Mouse (Mus musculus): ENCODE measurements around the gene AU040320. TPM values are rescaled to one million over a fixed set of nuclear protein-coding genes. Genes with fewer than 3 reads are reported as not detected.

The AU040320 gene
- polyA plus RNA-seq, 1 experiment, result 13.9 TPM

DNA sequence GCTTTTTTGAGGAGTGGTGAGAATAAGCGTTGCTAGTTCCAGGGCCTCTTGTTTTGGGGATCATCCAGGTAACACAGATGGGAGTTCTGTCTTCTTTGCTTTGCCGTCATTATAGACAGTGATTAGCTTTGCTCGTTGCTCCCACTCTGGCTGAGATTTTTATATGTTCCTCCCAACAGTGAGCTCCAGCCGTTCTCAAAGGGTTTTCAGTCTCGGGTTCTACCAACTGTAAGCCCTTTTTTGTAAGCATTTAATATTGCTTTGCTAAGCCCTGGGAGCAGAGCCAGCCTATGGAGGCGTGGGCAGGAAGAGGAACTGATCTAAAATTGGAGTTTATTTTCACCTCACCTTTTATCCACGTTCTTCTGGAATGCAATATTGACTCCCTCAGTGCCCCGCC is 29.7 kb downstream of the AU040320 start:
- 68% methylated on average over 8 of the region's 8 CpGs for WGBS
- Histone ChIP-seq H3K27ac (ENCODE audit: control insufficient read depth, insufficient read depth, low read depth, low read length, poor library complexity) (no peak overlapping the region), H3K4me1 (ENCODE audit: control insufficient read depth, insufficient read depth, low read length) (no peaks in the 10 kb centered on the region), H3K4me3 (replicated peaks; ENCODE audit: control insufficient read depth, low read depth, low read length) (no peak overlapping the region)
- TF ChIP-seq POLR2A (IDR thresholded peaks at IDR 0.05; ENCODE audit: borderline replicate concordance, control insufficient read depth, low read depth, low read length) (no peak), CTCF (IDR thresholded peaks at IDR 0.05; ENCODE audit: control insufficient read depth, insufficient read depth, low read length) (no peak)

DNA sequence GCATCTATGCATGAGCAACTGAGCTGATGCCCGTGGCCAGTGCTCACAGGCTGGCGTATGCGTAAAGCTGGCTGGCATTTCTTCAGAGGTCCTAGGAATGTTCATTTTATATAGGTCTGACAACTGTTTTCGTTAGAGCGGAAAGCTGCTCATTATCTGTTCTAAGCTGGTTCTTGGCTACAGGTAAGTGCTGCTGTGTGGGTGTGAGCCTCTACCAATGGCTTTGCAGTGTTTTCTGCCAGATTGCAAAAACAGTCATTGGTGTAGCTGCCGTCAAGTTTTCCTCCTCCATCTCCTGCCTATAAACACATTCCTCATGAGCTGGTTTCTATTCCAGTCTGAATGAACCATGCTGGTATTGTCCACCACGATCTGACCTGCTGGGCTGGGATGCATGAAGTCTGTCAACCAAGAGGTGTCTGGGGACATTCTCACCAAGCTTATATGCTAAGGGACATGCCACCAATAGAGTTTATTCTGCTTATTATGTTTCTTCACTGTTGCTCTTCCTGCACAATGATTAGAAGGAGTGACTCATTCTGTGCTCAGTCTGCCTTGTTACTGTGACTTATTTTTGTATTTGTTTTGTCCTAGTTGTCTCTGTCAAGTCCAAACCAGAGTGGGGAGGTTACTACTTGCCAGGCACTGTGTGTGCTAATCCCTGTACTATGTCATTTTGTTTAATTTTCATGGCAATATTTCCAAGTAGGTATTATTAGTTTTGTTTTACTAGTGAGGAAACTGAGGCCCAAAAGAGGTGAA is 39.2 kb downstream of the AU040320 start:
- Histone ChIP-seq H3K4me1 (ENCODE audit: control insufficient read depth, insufficient read depth, low read length) (no peaks in the 10 kb centered on the region), H3K4me3 (replicated peaks; ENCODE audit: control insufficient read depth, low read depth, low read length) (no peak overlapping the region), H3K27ac (ENCODE audit: control insufficient read depth, insufficient read depth, low read depth, low read length, poor library complexity) (no peak overlapping the region)
- 91% methylated on average over 7 of the region's 7 CpGs for WGBS
- TF ChIP-seq CTCF (IDR thresholded peaks at IDR 0.05; ENCODE audit: control insufficient read depth, insufficient read depth, low read length), result no peak
- TF ChIP-seq POLR2A (IDR thresholded peaks at IDR 0.05; ENCODE audit: borderline replicate concordance, control insufficient read depth, low read depth, low read length), result no peak

DNA sequence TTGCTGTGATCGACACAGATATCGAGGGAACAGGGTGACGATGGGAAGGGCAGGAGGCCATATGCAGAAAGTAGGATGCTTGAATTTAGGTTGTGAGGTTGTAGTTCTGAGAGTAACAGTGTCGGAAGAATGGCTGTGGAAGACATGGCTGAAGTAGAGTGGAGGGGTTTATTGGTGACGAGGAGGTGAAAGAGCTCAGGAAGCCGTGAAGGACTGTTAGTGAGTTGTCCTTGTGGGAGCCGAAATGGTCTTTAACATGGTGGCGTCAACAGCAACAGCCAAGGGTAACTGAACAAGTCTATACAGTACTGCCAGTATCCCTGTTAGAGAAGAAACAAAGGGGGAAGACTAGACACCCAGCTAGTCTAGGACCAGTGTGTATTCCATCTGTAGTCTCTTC is 48.8 kb downstream of the AU040320 start:
- TF ChIP-seq POLR2A (IDR thresholded peaks at IDR 0.05; ENCODE audit: borderline replicate concordance, control insufficient read depth, low read depth, low read length), result no peak
- no peak for TF ChIP-seq CTCF (IDR thresholded peaks at IDR 0.05; ENCODE audit: control insufficient read depth, insufficient read depth, low read length)
- peaks cover 1% of the 10 kb centered on the region; the same call in 1 of the 2 replicates for H3K4me1 ChIP-seq (ENCODE audit: control insufficient read depth, insufficient read depth, low read length)
- 87% methylated on average over 8 of the region's 8 CpGs for WGBS
- H3K27ac ChIP-seq (ENCODE audit: control insufficient read depth, insufficient read depth, low read depth, low read length, poor library complexity), result no peak overlapping the region
- H3K4me3 ChIP-seq (replicated peaks; ENCODE audit: control insufficient read depth, low read depth, low read length), result no peak overlapping the region

DNA sequence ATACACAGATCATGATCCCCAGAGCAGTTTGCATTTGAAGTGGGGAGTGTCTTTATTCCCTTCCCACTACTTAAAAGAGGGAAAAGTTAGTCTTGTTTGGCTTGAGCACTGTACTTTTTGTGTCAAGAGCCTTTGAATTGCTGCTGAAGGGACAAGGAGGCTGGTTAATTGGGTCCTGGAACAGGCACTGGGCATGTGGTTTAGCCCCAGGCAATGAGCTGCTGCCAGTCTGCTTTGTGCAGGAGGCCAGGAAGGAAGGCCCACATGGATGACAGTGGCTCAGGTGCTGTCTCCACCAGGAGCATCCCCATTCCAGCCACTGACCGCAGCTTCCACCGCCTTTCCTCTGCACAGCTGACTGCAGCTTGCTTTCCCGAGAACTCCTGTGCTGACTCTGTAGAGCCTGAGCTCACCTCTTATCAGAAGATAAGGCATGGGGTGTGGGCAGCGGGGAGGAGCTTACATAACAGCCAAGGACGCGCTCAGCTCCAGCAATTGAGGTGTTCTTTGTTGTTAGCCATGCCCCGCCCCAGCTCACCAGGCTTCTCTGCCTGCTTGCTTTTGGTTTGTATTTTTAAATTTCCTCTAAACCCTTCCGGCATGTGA is 50.0 kb downstream of the AU040320 start:
- no peak for TF ChIP-seq CTCF (IDR thresholded peaks at IDR 0.05; ENCODE audit: control insufficient read depth, insufficient read depth, low read length)
- TF ChIP-seq POLR2A (IDR thresholded peaks at IDR 0.05; ENCODE audit: borderline replicate concordance, control insufficient read depth, low read depth, low read length), result no peak
- Histone ChIP-seq H3K27ac (ENCODE audit: control insufficient read depth, insufficient read depth, low read depth, low read length, poor library complexity) (no peak overlapping the region), H3K4me3 (replicated peaks; ENCODE audit: control insufficient read depth, low read depth, low read length) (no peak overlapping the region), H3K4me1 (ENCODE audit: control insufficient read depth, insufficient read depth, low read length) (peaks cover 2% of the 10 kb centered on the region)
- 62% methylated on average over 8 of the region's 8 CpGs for WGBS

DNA sequence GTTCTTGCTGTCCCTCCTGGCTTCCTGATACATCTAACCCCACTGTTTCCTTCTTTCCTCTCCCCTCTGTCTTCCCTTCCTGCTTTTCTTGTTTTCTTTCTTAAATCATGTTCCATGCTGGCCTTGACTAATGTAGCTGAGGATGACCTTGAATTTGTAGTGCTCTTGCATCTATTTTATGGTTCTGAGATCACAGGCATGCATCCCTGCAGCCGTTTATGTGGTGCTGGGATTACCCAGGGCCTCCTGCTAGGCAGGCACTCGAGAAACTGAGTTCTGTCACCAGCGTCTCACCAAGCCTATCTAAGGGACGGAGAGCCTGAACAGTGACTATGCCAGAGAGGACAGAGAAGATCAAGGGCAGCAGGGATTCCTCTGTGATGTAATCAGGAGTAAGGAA is 52.4 kb downstream of the AU040320 start:
- Histone ChIP-seq H3K27ac (ENCODE audit: control insufficient read depth, insufficient read depth, low read depth, low read length, poor library complexity) (no peak overlapping the region), H3K4me1 (ENCODE audit: control insufficient read depth, insufficient read depth, low read length) (peaks cover 2% of the 10 kb centered on the region), H3K4me3 (replicated peaks; ENCODE audit: control insufficient read depth, low read depth, low read length) (no peak overlapping the region)
- WGBS, result 84% methylated on average over 4 of the region's 4 CpGs
- TF ChIP-seq CTCF (IDR thresholded peaks at IDR 0.05; ENCODE audit: control insufficient read depth, insufficient read depth, low read length), result no peak
- TF ChIP-seq POLR2A (IDR thresholded peaks at IDR 0.05; ENCODE audit: borderline replicate concordance, control insufficient read depth, low read depth, low read length), result no peak

DNA sequence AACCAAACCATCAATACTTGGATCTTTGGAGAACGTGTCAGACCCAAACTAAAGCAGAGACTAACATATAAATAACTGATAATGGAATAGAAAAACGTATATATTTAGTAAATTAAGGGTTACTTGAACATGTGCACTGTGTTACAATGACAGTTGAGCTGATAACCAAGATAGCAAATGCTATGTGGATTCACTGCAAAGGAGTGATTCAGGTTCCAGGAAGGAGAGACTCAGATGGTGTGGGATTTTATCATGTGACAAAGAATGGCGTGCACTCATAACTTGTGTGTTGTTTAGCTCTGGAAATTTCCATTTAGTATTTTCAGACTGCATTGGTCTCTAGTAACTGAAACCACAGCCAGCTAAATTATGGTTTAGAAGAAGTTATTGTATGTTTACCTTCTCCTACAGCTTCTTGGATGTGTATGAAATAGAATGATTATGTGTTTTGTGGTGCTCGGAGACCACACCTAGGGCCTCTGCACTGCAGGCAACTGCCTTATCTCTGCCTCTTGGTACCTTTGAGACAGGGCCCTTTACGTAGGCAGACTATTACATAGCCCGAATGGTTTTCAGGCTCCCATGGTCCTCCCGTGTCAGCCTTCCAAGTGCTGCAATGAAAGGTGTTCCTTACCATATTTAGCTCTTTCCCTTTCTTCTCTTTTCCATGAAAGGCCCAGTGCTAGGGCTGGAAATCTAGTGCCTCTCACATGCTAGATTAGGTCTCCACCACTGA is 53.5 kb downstream of the AU040320 start:
- no peak for TF ChIP-seq POLR2A (IDR thresholded peaks at IDR 0.05; ENCODE audit: borderline replicate concordance, control insufficient read depth, low read depth, low read length)
- no peak for TF ChIP-seq CTCF (IDR thresholded peaks at IDR 0.05; ENCODE audit: control insufficient read depth, insufficient read depth, low read length)
- Histone ChIP-seq H3K4me3 (replicated peaks; ENCODE audit: control insufficient read depth, low read depth, low read length) (no peak overlapping the region), H3K4me1 (ENCODE audit: control insufficient read depth, insufficient read depth, low read length) (peaks cover 2% of the 10 kb centered on the region), H3K27ac (ENCODE audit: control insufficient read depth, insufficient read depth, low read depth, low read length, poor library complexity) (no peak overlapping the region)
- 60% methylated on average over 7 of the region's 7 CpGs for WGBS

DNA sequence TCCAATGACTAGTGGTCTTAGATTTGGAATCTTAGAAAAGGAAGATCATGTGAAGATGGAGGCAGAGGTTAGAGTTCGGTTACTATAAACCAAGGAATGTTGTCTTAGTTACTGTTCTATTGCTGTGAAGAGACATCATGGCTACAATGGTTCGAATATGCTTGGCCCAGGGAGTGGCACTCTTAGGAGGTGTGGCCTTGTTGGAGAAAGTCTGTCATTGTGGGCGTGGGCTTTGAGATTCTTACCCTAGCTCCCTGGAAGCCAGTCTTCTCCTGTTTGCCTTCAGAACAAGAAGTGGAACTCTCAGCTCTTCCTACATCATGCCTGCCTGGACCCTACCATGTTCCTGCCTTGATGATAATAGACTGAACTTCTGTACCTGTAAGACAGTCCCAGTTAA is 57.2 kb downstream of the AU040320 start:
- no peak overlapping the region for H3K4me3 ChIP-seq (replicated peaks; ENCODE audit: control insufficient read depth, low read depth, low read length)
- 78% methylated on average over 3 of the region's 3 CpGs for WGBS
- TF ChIP-seq POLR2A (IDR thresholded peaks at IDR 0.05; ENCODE audit: borderline replicate concordance, control insufficient read depth, low read depth, low read length), result no peak
- no peak for TF ChIP-seq CTCF (IDR thresholded peaks at IDR 0.05; ENCODE audit: control insufficient read depth, insufficient read depth, low read length)
- no peak overlapping the region for H3K27ac ChIP-seq (ENCODE audit: control insufficient read depth, insufficient read depth, low read depth, low read length, poor library complexity)
- H3K4me1 ChIP-seq (ENCODE audit: control insufficient read depth, insufficient read depth, low read length), result peaks cover 1% of the 10 kb centered on the region; the same call in 1 of the 2 replicates

DNA sequence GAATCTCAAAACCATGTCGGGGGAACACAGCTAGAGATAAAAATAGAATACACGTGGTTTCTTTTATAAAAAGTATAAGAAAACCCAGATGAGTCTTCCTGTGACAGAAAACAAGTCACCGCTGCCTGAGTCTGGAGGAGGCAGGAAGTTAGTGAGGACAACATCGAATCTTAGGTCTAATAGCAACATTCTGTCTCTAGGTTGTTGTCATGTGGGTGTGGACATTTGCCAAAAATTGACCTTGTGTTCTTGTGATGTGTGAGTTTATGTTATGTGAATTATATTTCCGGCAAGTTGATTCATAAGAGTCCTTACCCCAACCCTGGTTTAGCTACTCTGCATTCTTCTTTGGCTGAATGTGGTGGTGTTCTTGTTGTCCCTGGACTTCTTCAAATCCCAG is 59.9 kb downstream of the AU040320 start:
- Histone ChIP-seq H3K4me1 (ENCODE audit: control insufficient read depth, insufficient read depth, low read length) (no peaks in the 10 kb centered on the region), H3K4me3 (replicated peaks; ENCODE audit: control insufficient read depth, low read depth, low read length) (no peak overlapping the region), H3K27ac (ENCODE audit: control insufficient read depth, insufficient read depth, low read depth, low read length, poor library complexity) (no peak overlapping the region)
- TF ChIP-seq POLR2A (IDR thresholded peaks at IDR 0.05; ENCODE audit: borderline replicate concordance, control insufficient read depth, low read depth, low read length), result no peak
- no peak for TF ChIP-seq CTCF (IDR thresholded peaks at IDR 0.05; ENCODE audit: control insufficient read depth, insufficient read depth, low read length)
- 31% methylated on average over 5 of the region's 5 CpGs for WGBS
